28 mouse cellular contexts compared by ENCODE assay signal in the genomic region with DNA sequence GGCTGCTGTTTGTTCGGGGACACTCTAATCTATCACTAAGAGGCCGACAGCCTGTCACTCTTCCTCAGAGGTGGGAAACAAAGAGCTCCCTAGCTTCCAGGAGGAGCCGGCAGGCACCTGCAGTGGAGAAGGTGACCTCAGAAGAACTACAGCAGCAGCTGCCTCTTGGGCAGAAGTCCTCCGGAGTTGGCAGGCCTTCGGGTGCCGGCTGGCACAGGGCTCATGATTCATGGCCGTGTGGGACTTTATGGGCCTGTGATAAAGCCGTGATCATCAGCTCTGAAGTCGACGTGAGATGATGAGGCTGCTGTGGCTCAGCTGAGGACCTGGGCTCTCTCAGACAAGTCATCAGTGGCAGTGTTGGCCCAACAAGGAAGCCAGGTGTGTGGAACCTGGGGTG.
A peak's percentile ranks its signal among the peaks of the same experiment; 100 is the strongest.
DNase-seq lines count a peak whose midpoint lies in the region; TF ChIP-seq lines count a peak whose summit lies in the region.
"Had no signal": no experiment of that assay in that cellular context is flagged by ENCODE, and none has a peak within 500 bp of the region (broad histone marks: within the 10 kb centered on the region; RNA-seq: fewer than 3 reads in every experiment).

No protein-coding gene starts in this region.

- H3K4me1 ChIP-seq in heart, embryonic 10.5 days, result peaks cover 19% of the 10 kb centered on the region
- H3K4me1 ChIP-seq: embryonic facial prominence, embryonic 13.5 days; kidney, embryonic 15.5 days; limb, embryonic 10.5 days; liver, embryonic 15.5 days; lung, embryonic 15.5 days; megakaryocyte, embryonic 14.5 days; midbrain, embryonic 13.5 days had no signal

- no peak overlapping the region for H3K27ac ChIP-seq in gastrocnemius, adult 2 months
- no peak overlapping the region for H3K27ac ChIP-seq in heart, embryonic 10.5 days
- H3K27ac ChIP-seq: embryonic facial prominence, embryonic 13.5 days; heart, adult 2 months; hindbrain, embryonic 13.5 days; kidney, embryonic 15.5 days; left cerebral cortex, adult 2 months; limb, embryonic 10.5 days; liver, embryonic 15.5 days; lung, embryonic 15.5 days; midbrain, embryonic 13.5 days had no signal

- H3K4me3 ChIP-seq in gastrocnemius, adult 2 months, result no peak overlapping the region
- no peak overlapping the region for H3K4me3 ChIP-seq in heart, embryonic 10.5 days
- H3K4me3 ChIP-seq: embryonic facial prominence, embryonic 13.5 days; erythroblast, embryonic 14.5 days; heart, adult 2 months; hindbrain, embryonic 13.5 days; kidney, embryonic 15.5 days; left cerebral cortex, adult 2 months; limb, embryonic 10.5 days; liver, embryonic 15.5 days; lung, embryonic 15.5 days; megakaryocyte, embryonic 14.5 days; midbrain, embryonic 13.5 days had no signal

- no peak for TF ChIP-seq CTCF in gastrocnemius, adult 2 months (IDR thresholded peaks at IDR 0.05)

- intact Hi-C loops in gastrocnemius, adult 2 months (cut with DNase I), result no loop called here
- intact Hi-C loops in gastrocnemius, postnatal 36 days (cut with DNase I), result no loop called here
- intact Hi-C loops in heart, postnatal 14 days (cut with DNase I), result no loop called here

- no peaks in the 10 kb centered on the region for H3K36me3 ChIP-seq in heart, embryonic 10.5 days
- H3K36me3 ChIP-seq: embryonic facial prominence, embryonic 13.5 days; hindbrain, embryonic 13.5 days; kidney, embryonic 15.5 days; limb, embryonic 10.5 days; liver, embryonic 15.5 days; lung, embryonic 15.5 days; midbrain, embryonic 13.5 days had no signal

- peak; percentile 73 for DNase-seq in cerebellum, postnatal 10 days
- no peak for DNase-seq in cerebellum, adult 9-10 months
- peak; percentile 56 for DNase-seq in gastrocnemius, adult 2 months
- no peak for DNase-seq in gastrocnemius, postnatal 36 days
- DNase-seq in heart, postnatal 14 days, result peak; percentile 4 to 14
- no peak for DNase-seq in heart, embryonic 10.5 days (ENCODE audit: low spot score)
- DNase-seq in right cerebral cortex, postnatal 25 days, result peak; percentile 18
- no peak for DNase-seq in right cerebral cortex, postnatal 4 days
- DNase-seq: adrenal gland, adult 8-10 months; cerebellum, adult 9-11 months; embryo, embryonic 11 days; kidney, adult 11 months; kidney, postnatal 36 days; liver; lung, postnatal 36 days; thymus, adult 18-20 months; thymus, postnatal 36 days had no signal

- no peaks in the 10 kb centered on the region for H3K9me3 ChIP-seq in heart, embryonic 10.5 days
- H3K9me3 ChIP-seq: embryonic facial prominence, embryonic 13.5 days; hindbrain, embryonic 13.5 days; kidney, embryonic 15.5 days; limb, embryonic 10.5 days; liver, embryonic 15.5 days; lung, embryonic 15.5 days; midbrain, embryonic 13.5 days had no signal

- peaks cover 27% of the 10 kb centered on the region for H3K27me3 ChIP-seq in heart, embryonic 10.5 days (ENCODE audit: insufficient read depth, poor library complexity, severe bottlenecking)
- H3K27me3 ChIP-seq: embryonic facial prominence, embryonic 13.5 days; hindbrain, embryonic 13.5 days; kidney, embryonic 15.5 days; liver, embryonic 15.5 days; lung, embryonic 15.5 days; megakaryocyte, embryonic 14.5 days; midbrain, embryonic 13.5 days had no signal

- 69% methylated on average over 10 of the region's 10 CpGs for WGBS in heart, embryonic 10.5 days

Comparison
In these comparisons a context has a peak if more than half of its experiments do, and no peak if none do; other contexts are left out.
1. DNase-seq: peak in cerebellum, postnatal 10 days (2 of 2), gastrocnemius, adult 2 months (single experiment), heart, postnatal 14 days (2 of 2) and right cerebral cortex, postnatal 25 days (single experiment); none in cerebellum, adult 9-10 months (single experiment), gastrocnemius, postnatal 36 days (0 of 2), heart, embryonic 10.5 days (single experiment) and right cerebral cortex, postnatal 4 days (single experiment).